Mouse (Mus musculus): ENCODE measurements around the gene Dcdc2a. TPM values are rescaled to one million over a fixed set of nuclear protein-coding genes. Genes with fewer than 3 reads are reported as not detected.

The Dcdc2a gene
- polyA plus RNA-seq, 1 experiment from 2014 or later = 0.24 TPM

GRCm38 (mm10) chr13:25097348-25097747, 41.5 kb downstream of the Dcdc2a start:
- no peaks in the 10 kb centered on the region for H3K4me1 ChIP-seq (replicated peaks; ENCODE audit: control insufficient read depth, insufficient read depth)
- H3K9ac ChIP-seq (ENCODE audit: low read length) = no peak overlapping the region
- H3K27me3 ChIP-seq (ENCODE audit: control insufficient read depth, insufficient read depth, low read length) = no peaks in the 10 kb centered on the region
- no peak overlapping the region for H3K4me3 ChIP-seq (ENCODE audit: low read depth, low read length)
- ATAC-seq (ENCODE audit: low FRiP score, low TSS enrichment) (no peak), DNase-seq (ENCODE audit: low spot score) (no peak)
- no peaks in the 10 kb centered on the region for H3K36me3 ChIP-seq (ENCODE audit: control insufficient read depth, insufficient read depth, low read length)
- H3K9me3 ChIP-seq (ENCODE audit: control insufficient read depth, low read length) = no peaks in the 10 kb centered on the region
- H3K4me2 ChIP-seq (replicated peaks; ENCODE audit: low read depth) = no peak overlapping the region
- WGBS = 52% methylated on average over 8 of the region's 8 CpGs
- no peak overlapping the region for H3K27ac ChIP-seq (replicated peaks)
- no peak for TF ChIP-seq CTCF (IDR thresholded peaks at IDR 0.05; ENCODE audit: low read depth)
- no peak for TF ChIP-seq EP300 (optimal IDR thresholded peaks at IDR 0.05)

- 35% methylated on average over 5 of the region's 5 CpGs for WGBS
- no peak for ATAC-seq (ENCODE audit: low FRiP score, low TSS enrichment)
- no peak for DNase-seq (ENCODE audit: low spot score)
These were observed 42.8 kb downstream of the Dcdc2a start for GRCm38 (mm10) chr13:25098578-25098977.

GRCm38 (mm10) chr13:25099508-25099907, 43.7 kb downstream of the Dcdc2a start:
- Histone ChIP-seq H3K9ac (ENCODE audit: low read length) (no peak overlapping the region), H3K27me3 (ENCODE audit: control insufficient read depth, insufficient read depth, low read length) (no peaks in the 10 kb centered on the region), H3K36me3 (ENCODE audit: control insufficient read depth, insufficient read depth, low read length) (no peaks in the 10 kb centered on the region), H3K27ac (replicated peaks) (no peak overlapping the region), H3K9me3 (ENCODE audit: control insufficient read depth, low read length) (no peaks in the 10 kb centered on the region), H3K4me3 (ENCODE audit: low read depth, low read length) (no peak overlapping the region), H3K4me2 (replicated peaks; ENCODE audit: low read depth) (no peak overlapping the region), H3K4me1 (replicated peaks; ENCODE audit: control insufficient read depth, insufficient read depth) (no peaks in the 10 kb centered on the region)
- TF ChIP-seq EP300 (optimal IDR thresholded peaks at IDR 0.05) (no peak), CTCF (IDR thresholded peaks at IDR 0.05; ENCODE audit: low read depth) (no peak)
- whole genome bisulfite sequencing = 71% methylated on average over 3 of the region's 3 CpGs
- ATAC-seq (ENCODE audit: low FRiP score, low TSS enrichment) = no peak
- DNase-seq (ENCODE audit: low spot score) = no peak

More at GRCm38 (mm10) chr13:25098578-25098977, 42.8 kb downstream of the Dcdc2a start:
- Histone ChIP-seq H3K4me2 (replicated peaks; ENCODE audit: low read depth) (no peak overlapping the region), H3K27ac (replicated peaks) (no peak overlapping the region), H3K9me3 (ENCODE audit: control insufficient read depth, low read length) (no peaks in the 10 kb centered on the region), H3K4me3 (ENCODE audit: low read depth, low read length) (no peak overlapping the region), H3K36me3 (ENCODE audit: control insufficient read depth, insufficient read depth, low read length) (no peaks in the 10 kb centered on the region), H3K4me1 (replicated peaks; ENCODE audit: control insufficient read depth, insufficient read depth) (no peaks in the 10 kb centered on the region), H3K27me3 (ENCODE audit: control insufficient read depth, insufficient read depth, low read length) (no peaks in the 10 kb centered on the region), H3K9ac (ENCODE audit: low read length) (no peak overlapping the region)
- TF ChIP-seq CTCF (IDR thresholded peaks at IDR 0.05; ENCODE audit: low read depth) (no peak), EP300 (optimal IDR thresholded peaks at IDR 0.05) (no peak)

- no peak overlapping the region for H3K4me2 ChIP-seq (replicated peaks; ENCODE audit: low read depth)
- WGBS = 77% methylated on average over 6 of the region's 6 CpGs
- ATAC-seq (ENCODE audit: low FRiP score, low TSS enrichment) (no peak), DNase-seq (ENCODE audit: low spot score) (no peak)
- H3K4me1 ChIP-seq (replicated peaks; ENCODE audit: control insufficient read depth, insufficient read depth) = no peaks in the 10 kb centered on the region
- H3K4me3 ChIP-seq (ENCODE audit: low read depth, low read length) = no peak overlapping the region
- H3K9ac ChIP-seq (ENCODE audit: low read length) = no peak overlapping the region
- no peaks in the 10 kb centered on the region for H3K36me3 ChIP-seq (ENCODE audit: control insufficient read depth, insufficient read depth, low read length)
- H3K27me3 ChIP-seq (ENCODE audit: control insufficient read depth, insufficient read depth, low read length) = no peaks in the 10 kb centered on the region
- TF ChIP-seq CTCF (IDR thresholded peaks at IDR 0.05; ENCODE audit: low read depth) (no peak), EP300 (optimal IDR thresholded peaks at IDR 0.05) (no peak)
- no peaks in the 10 kb centered on the region for H3K9me3 ChIP-seq (ENCODE audit: control insufficient read depth, low read length)
- no peak overlapping the region for H3K27ac ChIP-seq (replicated peaks)
These were observed 44.8 kb downstream of the Dcdc2a start for GRCm38 (mm10) chr13:25100581-25100980.

GRCm38 (mm10) chr13:25105671-25106070, 49.9 kb downstream of the Dcdc2a start:
- Histone ChIP-seq H3K4me2 (replicated peaks; ENCODE audit: low read depth) (no peak overlapping the region), H3K4me3 (ENCODE audit: low read depth, low read length) (no peak overlapping the region), H3K9ac (ENCODE audit: low read length) (no peak overlapping the region), H3K9me3 (ENCODE audit: control insufficient read depth, low read length) (no peaks in the 10 kb centered on the region), H3K27ac (replicated peaks) (no peak overlapping the region), H3K27me3 (ENCODE audit: control insufficient read depth, insufficient read depth, low read length) (no peaks in the 10 kb centered on the region), H3K36me3 (ENCODE audit: control insufficient read depth, insufficient read depth, low read length) (no peaks in the 10 kb centered on the region), H3K4me1 (replicated peaks; ENCODE audit: control insufficient read depth, insufficient read depth) (no peaks in the 10 kb centered on the region)
- DNase-seq (ENCODE audit: low spot score) (no peak), ATAC-seq (ENCODE audit: low FRiP score, low TSS enrichment) (no peak)
- TF ChIP-seq CTCF (IDR thresholded peaks at IDR 0.05; ENCODE audit: low read depth) (no peak), EP300 (optimal IDR thresholded peaks at IDR 0.05) (no peak)

GRCm38 (mm10) chr13:25106740-25107139, 50.9 kb downstream of the Dcdc2a start:
- H3K4me2 ChIP-seq (replicated peaks; ENCODE audit: low read depth) = no peak overlapping the region
- no peaks in the 10 kb centered on the region for H3K4me1 ChIP-seq (replicated peaks; ENCODE audit: control insufficient read depth, insufficient read depth)
- 63% methylated on average over 5 of the region's 5 CpGs for WGBS
- no peak overlapping the region for H3K27ac ChIP-seq (replicated peaks)
- H3K36me3 ChIP-seq (ENCODE audit: control insufficient read depth, insufficient read depth, low read length) = no peaks in the 10 kb centered on the region
- H3K9me3 ChIP-seq (ENCODE audit: control insufficient read depth, low read length) = no peaks in the 10 kb centered on the region
- ATAC-seq (ENCODE audit: low FRiP score, low TSS enrichment) (no peak), DNase-seq (ENCODE audit: low spot score) (no peak)
- no peaks in the 10 kb centered on the region for H3K27me3 ChIP-seq (ENCODE audit: control insufficient read depth, insufficient read depth, low read length)
- no peak overlapping the region for H3K4me3 ChIP-seq (ENCODE audit: low read depth, low read length)
- no peak overlapping the region for H3K9ac ChIP-seq (ENCODE audit: low read length)
- TF ChIP-seq EP300 (optimal IDR thresholded peaks at IDR 0.05) (no peak), CTCF (IDR thresholded peaks at IDR 0.05; ENCODE audit: low read depth) (no peak)

Data from stomach, postnatal 0 days (tissue).